27 mouse cellular contexts compared by ENCODE assay signal in the genomic region with DNA sequence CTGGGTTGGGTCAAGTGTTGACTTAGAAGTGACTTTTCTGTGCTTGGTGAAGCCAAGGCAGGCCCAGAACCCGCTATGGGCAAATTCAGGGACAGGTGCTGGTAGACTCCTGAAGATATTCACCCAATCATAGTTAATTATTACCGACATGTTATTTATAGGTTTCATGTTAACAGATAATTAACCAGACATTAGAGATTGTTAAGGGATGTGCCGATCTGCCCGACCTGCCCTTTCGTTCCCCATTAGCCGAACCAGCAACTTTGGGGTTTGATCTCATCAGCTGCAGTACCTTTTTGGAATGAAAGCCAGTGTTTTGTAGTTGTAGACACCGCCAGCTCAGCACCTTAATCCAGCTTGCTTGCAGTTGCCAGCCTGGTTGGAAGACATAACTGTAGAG. TPM values are rescaled to one million over a fixed set of nuclear protein-coding genes. Genes with fewer than 3 reads are reported as not detected.
DNase-seq lines count a peak whose midpoint lies in the region; ATAC-seq and TF ChIP-seq lines count a peak whose summit lies in the region.
"Had no signal": no experiment of that assay in that cellular context is flagged by ENCODE, and none has a peak within 500 bp of the region (broad histone marks: within the 10 kb centered on the region; RNA-seq: fewer than 3 reads in every experiment).

No protein-coding gene starts in this region.

- TF ChIP-seq CTCF in kidney, adult 2 months (conservative IDR thresholded peaks at IDR 0.05; ENCODE audit: insufficient read depth, insufficient read length, low read depth, low read length) = no peak
- no peak for TF ChIP-seq CTCF in kidney, postnatal 0 days (IDR thresholded peaks at IDR 0.05; ENCODE audit: low read depth)

- no peaks in the 10 kb centered on the region for H3K27me3 ChIP-seq in kidney, adult 2 months (replicated peaks; ENCODE audit: control insufficient read depth, insufficient read depth, low read length)
- H3K27me3 ChIP-seq in kidney, embryonic 16.5 days (ENCODE audit: insufficient read depth, low read length) = peaks cover 76% of the 10 kb centered on the region
- peaks cover 55% of the 10 kb centered on the region for H3K27me3 ChIP-seq in embryonic facial prominence, embryonic 15.5 days
- peaks cover 20% of the 10 kb centered on the region for H3K27me3 ChIP-seq in kidney, postnatal 0 days (ENCODE audit: insufficient read depth, low read length)
- peaks cover 85% of the 10 kb centered on the region for H3K27me3 ChIP-seq in limb, embryonic 13.5 days

- H3K36me3 ChIP-seq in kidney, adult 2 months (ENCODE audit: control insufficient read depth, insufficient read depth, low read length) = no peaks in the 10 kb centered on the region
- H3K36me3 ChIP-seq in kidney, embryonic 16.5 days (ENCODE audit: insufficient read depth, low read length) = no peaks in the 10 kb centered on the region
- H3K36me3 ChIP-seq in embryonic facial prominence, embryonic 15.5 days = no peaks in the 10 kb centered on the region
- no peaks in the 10 kb centered on the region for H3K36me3 ChIP-seq in kidney, postnatal 0 days (ENCODE audit: insufficient read depth, low read length)
- H3K36me3 ChIP-seq in limb, embryonic 13.5 days = no peaks in the 10 kb centered on the region
- H3K36me3 ChIP-seq: hindbrain, embryonic 15.5 days had no signal

- peak overlapping the region; percentile 81 for H3K27ac ChIP-seq in kidney, adult 2 months (ENCODE audit: insufficient read depth, low read depth, low read length)
- no peak overlapping the region for H3K27ac ChIP-seq in kidney, embryonic 16.5 days (ENCODE audit: low read length)
- no peak overlapping the region; the same call in 1 of the 2 replicates for H3K27ac ChIP-seq in embryonic facial prominence, embryonic 15.5 days (replicated peaks)
- peak overlapping the region; percentile 13; the same call in 1 of the 2 replicates for H3K27ac ChIP-seq in kidney, postnatal 0 days
- H3K27ac ChIP-seq in limb, embryonic 13.5 days = no peak overlapping the region
- H3K27ac ChIP-seq: gastrocnemius, adult 2 months; hindbrain, embryonic 15.5 days; liver, embryonic 14.5 days had no signal

- no peak overlapping the region for H3K9ac ChIP-seq in kidney, embryonic 16.5 days (replicated peaks; ENCODE audit: low read length)
- H3K9ac ChIP-seq in embryonic facial prominence, embryonic 15.5 days = peak overlapping the region; percentile 6; the same call in 1 of the 2 replicates
- no peak overlapping the region for H3K9ac ChIP-seq in kidney, postnatal 0 days (ENCODE audit: low read depth, low read length)
- no peak overlapping the region for H3K9ac ChIP-seq in limb, embryonic 13.5 days
- H3K9ac ChIP-seq: hindbrain, embryonic 15.5 days; liver, embryonic 14.5 days had no signal

- H3K9me3 ChIP-seq in kidney, embryonic 16.5 days (ENCODE audit: low read length) = no peaks in the 10 kb centered on the region
- no peaks in the 10 kb centered on the region for H3K9me3 ChIP-seq in embryonic facial prominence, embryonic 15.5 days (replicated peaks)
- no peaks in the 10 kb centered on the region for H3K9me3 ChIP-seq in kidney, postnatal 0 days (replicated peaks; ENCODE audit: low read length)
- H3K9me3 ChIP-seq in limb, embryonic 13.5 days = no peaks in the 10 kb centered on the region
- H3K9me3 ChIP-seq: hindbrain, embryonic 15.5 days had no signal

- peak; percentile 89 for DNase-seq in kidney, adult 2 months
- DNase-seq in kidney, postnatal 0 days (ENCODE audit: low spot score) = no peak
- no peak for DNase-seq in spleen, postnatal 10 days (ENCODE audit: low spot score in 2 of 2)
- DNase-seq in frontal cortex, postnatal 36 days (ENCODE audit: low spot score in 2 of 2) = no peak
- DNase-seq in cerebellum, postnatal 10 days = no peak
- DNase-seq: adrenal gland, adult 8-10 months; B cell, adult 2 months; cerebellum, adult 2 months; cerebellum, postnatal 36 days; gastrocnemius, adult 2 months; gastrocnemius, postnatal 36 days; heart, adult 18-20 months; heart, postnatal 4 days; left cerebral cortex, postnatal 4 days; lung, adult 2 months; lung, postnatal 14 days; midbrain, embryonic 14.5 days; right cerebral cortex, postnatal 25 days; thymus, postnatal 14 days had no signal

- H3K4me2 ChIP-seq in kidney, embryonic 16.5 days (replicated peaks; ENCODE audit: low read depth, low read length) = no peak overlapping the region
- peak overlapping the region; percentile 96 for H3K4me2 ChIP-seq in embryonic facial prominence, embryonic 15.5 days (replicated peaks)
- peak overlapping the region; percentile 7; the same call in 1 of the 2 replicates for H3K4me2 ChIP-seq in kidney, postnatal 0 days (ENCODE audit: low read length)
- peak overlapping the region; percentile 31 for H3K4me2 ChIP-seq in limb, embryonic 13.5 days (replicated peaks)

- TF ChIP-seq POLR2A in kidney, adult 2 months (IDR thresholded peaks at IDR 0.05; ENCODE audit: low read depth, low read length) = no peak

- peak overlapping the region; percentile 25 for H3K4me3 ChIP-seq in kidney, adult 2 months (ENCODE audit: insufficient read depth, low read depth, low read length)
- H3K4me3 ChIP-seq in kidney, embryonic 16.5 days (ENCODE audit: low read length) = no peak overlapping the region
- peak overlapping the region; percentile 69 for H3K4me3 ChIP-seq in embryonic facial prominence, embryonic 15.5 days (replicated peaks)
- H3K4me3 ChIP-seq in kidney, postnatal 0 days (replicated peaks; ENCODE audit: low read depth, low read length) = no peak overlapping the region
- peak overlapping the region; percentile 8 for H3K4me3 ChIP-seq in limb, embryonic 13.5 days
- H3K4me3 ChIP-seq: gastrocnemius, adult 2 months had no signal

- 55% methylated on average over 7 of the region's 7 CpGs for WGBS in kidney, adult 2 months
- 73% methylated on average over 7 of the region's 7 CpGs for WGBS in kidney, embryonic 16.5 days
- 72% methylated on average over 7 of the region's 7 CpGs for WGBS in embryonic facial prominence, embryonic 15.5 days
- WGBS in kidney, postnatal 0 days = 77% methylated on average over 7 of the region's 7 CpGs
- WGBS in limb, embryonic 13.5 days = 75% methylated on average over 7 of the region's 7 CpGs

- ATAC-seq in kidney, embryonic 16.5 days (ENCODE audit: low FRiP score, low TSS enrichment) = no peak
- ATAC-seq in embryonic facial prominence, embryonic 15.5 days (ENCODE audit: insufficient number of reproducible peaks, low FRiP score, low TSS enrichment, low read depth) = no peak
- ATAC-seq in kidney, postnatal 0 days (replicated peaks; ENCODE audit: low FRiP score, low read depth) = no peak
- no peak for ATAC-seq in limb, embryonic 13.5 days (ENCODE audit: low FRiP score, low read depth)
- ATAC-seq: activated CD4-positive, CD25-positive, alpha-beta regulatory T cell, adult 4 months; forebrain, embryonic 14.5 days; inflammation-experienced regulatory T-cells, adult 6 months had no signal

- peaks cover 16% of the 10 kb centered on the region; the same call in 1 of the 2 replicates for H3K4me1 ChIP-seq in kidney, adult 2 months (ENCODE audit: control insufficient read depth, insufficient read depth, low read length)
- peaks cover 35% of the 10 kb centered on the region for H3K4me1 ChIP-seq in kidney, embryonic 16.5 days (ENCODE audit: insufficient read depth, low read length)
- H3K4me1 ChIP-seq in embryonic facial prominence, embryonic 15.5 days = peaks cover 41% of the 10 kb centered on the region
- no peaks in the 10 kb centered on the region; the same call in 1 of the 2 replicates for H3K4me1 ChIP-seq in kidney, postnatal 0 days (replicated peaks; ENCODE audit: insufficient read depth, low read length)
- peaks cover 61% of the 10 kb centered on the region for H3K4me1 ChIP-seq in limb, embryonic 13.5 days

RNA-seq across cellular contexts. Expression of gene Glis1, which starts 2.1 kb away (rescaled TPM):
- polyA plus RNA-seq in kidney, adult 2 months (2012; rRNA removed) = 15.2 and 19.7 TPM in 2 replicates
- polyA plus RNA-seq in kidney, embryonic 16.5 days (2015; fragmentation: Nextera tagmentation; extraction: Ambion mirVana) = 4.6 and 5.1 TPM in 2 replicates
- 35.3 and 37.4 TPM in 2 replicates for polyA plus RNA-seq in embryonic facial prominence, embryonic 15.5 days (2015; fragmentation: Nextera tagmentation; extraction: Ambion mirVana)
- 5.5 and 7.4 TPM in 2 replicates for polyA plus RNA-seq in kidney, postnatal 0 days (2015; fragmentation: Nextera tagmentation; extraction: Ambion mirVana)
- polyA plus RNA-seq in limb, embryonic 13.5 days (2015; fragmentation: Nextera tagmentation; extraction: Ambion mirVana) = 10.9 and 12.5 TPM in 2 replicates
- polyA plus RNA-seq: activated CD4-positive, CD25-positive, alpha-beta regulatory T cell, adult 4 months had no signal

Comparison
In these comparisons a context has a peak if more than half of its experiments do, and no peak if none do; other contexts are left out.
1. H3K27ac ChIP-seq: peak in kidney, adult 2 months (single experiment) and kidney, postnatal 0 days (single experiment); none in kidney, embryonic 16.5 days (single experiment), embryonic facial prominence, embryonic 15.5 days (single experiment) and limb, embryonic 13.5 days (single experiment).
2. H3K4me3 ChIP-seq: peak in kidney, adult 2 months (single experiment), embryonic facial prominence, embryonic 15.5 days (single experiment) and limb, embryonic 13.5 days (single experiment); none in kidney, embryonic 16.5 days (single experiment) and kidney, postnatal 0 days (single experiment).